Mouse (Mus musculus) C2C12 (cell line): ENCODE measurements at regions not wholly inside any gene's neighbourhood (a gene's known extent, or its start where the extent isn't known, plus 50 kb on each side); places are given as distances from the start of the nearest gene placed in this dataset.

ENCODE experiments used
- CTCF ChIP-seq: IDR thresholded peaks from one replicate; pipeline ENCODE4 v1.5.1; 2011; ENCODE audit not compliant: control insufficient read depth, insufficient read depth, insufficient read length
- USF1 ChIP-seq: IDR thresholded peaks from one replicate; pipeline ENCODE4 v1.6.1; 2011; ENCODE audit warnings: low read depth, mild to moderate bottlenecking, control low read depth, moderate library complexity

DNA sequence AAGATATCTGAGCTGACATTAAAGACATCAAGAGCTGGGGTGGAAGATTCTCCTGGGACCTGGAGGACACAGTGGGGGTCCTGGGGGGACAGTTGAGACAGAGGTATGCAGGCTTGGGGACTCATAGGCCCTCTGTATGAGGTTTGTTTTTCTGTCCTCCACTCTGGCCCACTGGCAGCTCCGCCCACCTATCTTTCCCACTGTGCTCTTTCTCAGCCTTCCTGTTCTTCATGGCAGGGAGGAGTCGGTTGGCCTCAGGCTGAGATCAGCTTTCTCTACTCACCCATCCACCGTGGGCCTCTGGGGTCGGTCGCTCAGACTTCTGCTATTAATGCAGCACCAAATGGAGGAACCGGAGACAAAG lies 103.5 kb upstream of the Spata13 start:
- TF ChIP-seq USF1 (no peak), CTCF (no peak)
